In genomic region chr2:27284441-27284840, GRCm38 (mm10) we compare ENCODE assay signal across 20 mouse cellular contexts. TPM values are rescaled to one million over a fixed set of nuclear protein-coding genes. Genes with fewer than 3 reads are reported as not detected.
DNase-seq lines count a peak whose midpoint lies in the region; ATAC-seq lines count a peak whose summit lies in the region.
"Had no signal": no experiment of that assay in that cellular context is flagged by ENCODE, and none has a peak within 500 bp of the region (broad histone marks: within the 10 kb centered on the region; RNA-seq: fewer than 3 reads in every experiment).

No protein-coding gene starts in this region.

- no peak overlapping the region for H3K9ac ChIP-seq in kidney, embryonic 15.5 days
- H3K9ac ChIP-seq: forebrain, embryonic 13.5 days; forebrain, postnatal 0 days; heart, embryonic 12.5 days; hindbrain, embryonic 13.5 days had no signal

- peak; percentile 66 for DNase-seq in kidney, adult 11 months
- DNase-seq in kidney, adult 9 months, result peak; percentile 78
- DNase-seq in kidney, postnatal 14 days, result no peak
- DNase-seq in kidney, postnatal 36 days, result peak; percentile 64 to 67
- no peak for DNase-seq in left cerebral cortex, postnatal 36 days (ENCODE audit: low spot score in 2 of 2)
- no peak for DNase-seq in lung, postnatal 25 days (ENCODE audit: low spot score)
- DNase-seq: adrenal gland, postnatal 14 days; cerebellum, adult 18-20 months; cerebellum, adult 9-11 months; forebrain, postnatal 0 days; gastrocnemius, postnatal 14 days; heart, adult 2 months had no signal

- peaks cover 4% of the 10 kb centered on the region for H3K4me1 ChIP-seq in kidney, embryonic 15.5 days

- no peak overlapping the region for H3K4me3 ChIP-seq in kidney, embryonic 15.5 days (replicated peaks)
- H3K4me3 ChIP-seq: embryonic facial prominence, embryonic 10.5 days; forebrain, embryonic 13.5 days; heart, adult 2 months; heart, embryonic 12.5 days; hindbrain, embryonic 13.5 days had no signal

- intact Hi-C loops in left cerebral cortex, postnatal 36 days (cut with DNase I), result loop anchor here (5.0 to 10.0 kb wide), 3 partner anchors 233 to 483 kb away; partner anchors contain the start of gene Wdr5

- ATAC-seq in kidney, embryonic 15.5 days (replicated peaks; ENCODE audit: low FRiP score), result no peak
- ATAC-seq: activated CD4-positive, CD25-positive, alpha-beta regulatory T cell, adult 4 months; forebrain, embryonic 13.5 days; forebrain, postnatal 0 days; Patski had no signal

- H3K27me3 ChIP-seq in kidney, embryonic 15.5 days, result no peaks in the 10 kb centered on the region
- H3K27me3 ChIP-seq: CH12.LX; forebrain, embryonic 13.5 days; heart, embryonic 12.5 days; hindbrain, embryonic 13.5 days; Patski had no signal

- WGBS in kidney, embryonic 15.5 days, result 63% methylated on average over 7 of the region's 7 CpGs

- no peaks in the 10 kb centered on the region for H3K9me3 ChIP-seq in kidney, embryonic 15.5 days (replicated peaks)
- H3K9me3 ChIP-seq: embryonic facial prominence, embryonic 10.5 days; forebrain, embryonic 13.5 days; heart, embryonic 12.5 days; hindbrain, embryonic 13.5 days had no signal

- no peak overlapping the region for H3K27ac ChIP-seq in kidney, embryonic 15.5 days
- H3K27ac ChIP-seq: embryonic facial prominence, embryonic 10.5 days; forebrain, embryonic 13.5 days; heart, adult 2 months; hindbrain, embryonic 13.5 days had no signal

- no peak overlapping the region for H3K4me2 ChIP-seq in kidney, embryonic 15.5 days
- H3K4me2 ChIP-seq: forebrain, embryonic 13.5 days; heart, embryonic 12.5 days; hindbrain, embryonic 13.5 days had no signal

- H3K36me3 ChIP-seq in kidney, embryonic 15.5 days, result peaks cover 46% of the 10 kb centered on the region

RNA-seq across cellular contexts. Expression of gene Sardh, which starts 36.3 kb away (rescaled TPM):
- polyA plus RNA-seq in kidney, embryonic 15.5 days (2015; fragmentation: Nextera tagmentation; extraction: Ambion mirVana), result 38.7 and 46.1 TPM in 2 replicates
- 10 to 100 TPM in 1 of 2 experiments, 1 to 10 TPM in 1; 7.4 to 10.8 TPM for total RNA-seq in left cerebral cortex, postnatal 36 days (2021)
- total RNA-seq: CH12.LX had no signal

Comparison
In these comparisons a context has a peak if more than half of its experiments do, and no peak if none do; other contexts are left out.
1. DNase-seq: peak in kidney, adult 11 months (single experiment), kidney, adult 9 months (single experiment) and kidney, postnatal 36 days (2 of 2); none in kidney, postnatal 14 days (single experiment), left cerebral cortex, postnatal 36 days (0 of 2) and lung, postnatal 25 days (single experiment).